Mouse (Mus musculus) megakaryocyte, adult 5-6 weeks (primary cell): ENCODE measurements around the gene Islr2. TPM values are rescaled to one million over a fixed set of nuclear protein-coding genes. Genes with fewer than 3 reads are reported as not detected.
"Not testable (repeated sequence)": the region's sequence is repeated elsewhere in the genome, so short reads cannot be mapped to it uniquely, and the experiment has no call there.

Source experiments
- ATAC-seq: 2 replicates; pipeline ENCODE4 v1.8.0; 2016; ENCODE audit warnings: mild to moderate bottlenecking, inconsistent platforms; ENCODE audit not compliant: poor library complexity, severe bottlenecking
- total RNA-seq, 2 experiments: library from RNA; stranded (forward) in 1 of 2; stranded (reverse) in 1 of 2; fragments of 153-499, 151-499 nt in 1 of 2; fragments of 221-1000, 200-1000 nt in 1 of 2; gene quantifications; 2 replicates each; pipeline versions ENCODE4 v1.2.3 to v1.2.4; 2015 to 2017

The Islr2 gene
- total RNA-seq (2015) (not detected in 2 replicates), total RNA-seq (2017) (not detected in 2 replicates)

- ATAC-seq, result peak; percentile 83
Measured at GRCm38 (mm10) chr9:58203516-58204447, at the start of gene Islr2, which contains the start of gene Islr. TSS of gene Islr2 (minus strand) at chr9:58204319. TSS of gene Islr (minus strand) at chr9:58204306.

- not testable (repeated sequence) for ATAC-seq
Measured at GRCm38 (mm10) chr9:58253805-58254122, 49.6 kb upstream of the Islr2 start.

- peak; percentile 91 for ATAC-seq
Measured at GRCm38 (mm10) chr9:58253033-58253804, 49.1 kb upstream of the Islr2 start, which contains the start of gene Stoml1. TSS of gene Stoml1 (plus strand) at chr9:58253164.

GRCm38 (mm10) chr9:58250730-58251129 is 46.6 kb upstream of the Islr2 start:
- not testable (repeated sequence) for ATAC-seq

- ATAC-seq, result no peak
Measured at GRCm38 (mm10) chr9:58250322-58250721, 46.2 kb upstream of the Islr2 start.

GRCm38 (mm10) chr9:58249592-58250192 is 45.6 kb upstream of the Islr2 start, which contains the start of gene Pml:
TSS of gene Pml (minus strand) at chr9:58249786.
- peak; percentile 46 for ATAC-seq

GRCm38 (mm10) chr9:58248746-58249413 is 44.8 kb upstream of the Islr2 start:
- ATAC-seq, result no peak

- ATAC-seq, result peak; percentile 81
Measured at GRCm38 (mm10) chr9:58247064-58247759, 43.1 kb upstream of the Islr2 start.

GRCm38 (mm10) chr9:58246083-58246591 is 42.0 kb upstream of the Islr2 start:
- ATAC-seq, result peak; percentile 69

GRCm38 (mm10) chr9:58243696-58244095 is 39.6 kb upstream of the Islr2 start:
- no peak for ATAC-seq

GRCm38 (mm10) chr9:58242696-58243095 is 38.6 kb upstream of the Islr2 start:
- ATAC-seq, result no peak

- no peak for ATAC-seq
Measured at GRCm38 (mm10) chr9:58241780-58242485, 37.8 kb upstream of the Islr2 start.

- ATAC-seq, result peak; percentile 57
Measured at GRCm38 (mm10) chr9:58234502-58235015, 30.4 kb upstream of the Islr2 start.

- peak; percentile 91 for ATAC-seq
Measured at GRCm38 (mm10) chr9:58232374-58232773, 28.3 kb upstream of the Islr2 start.

- ATAC-seq, result peak; percentile 41; the same call in 1 of the 2 replicates
Measured at GRCm38 (mm10) chr9:58231746-58232145, 27.6 kb upstream of the Islr2 start.

GRCm38 (mm10) chr9:58228777-58229466 is 24.8 kb upstream of the Islr2 start:
- no peak for ATAC-seq

- ATAC-seq, result peak; percentile 82
Measured at GRCm38 (mm10) chr9:58225915-58226913, 22.1 kb upstream of the Islr2 start.
